Mouse (Mus musculus) ES-Bruce4 (cell line): ENCODE measurements around the gene Isl1.

ENCODE experiments used
- CTCF ChIP-seq: IDR thresholded peaks from one replicate; pipeline ENCODE4 v1.8.1; 2011; ENCODE audit warnings: low read depth, low read length
- EP300 ChIP-seq: IDR thresholded peaks from 2 replicates; pipeline ENCODE4 v1.6.1; 2011; ENCODE audit warnings: low read depth, low read length; ENCODE audit not compliant: insufficient read depth

DNA sequence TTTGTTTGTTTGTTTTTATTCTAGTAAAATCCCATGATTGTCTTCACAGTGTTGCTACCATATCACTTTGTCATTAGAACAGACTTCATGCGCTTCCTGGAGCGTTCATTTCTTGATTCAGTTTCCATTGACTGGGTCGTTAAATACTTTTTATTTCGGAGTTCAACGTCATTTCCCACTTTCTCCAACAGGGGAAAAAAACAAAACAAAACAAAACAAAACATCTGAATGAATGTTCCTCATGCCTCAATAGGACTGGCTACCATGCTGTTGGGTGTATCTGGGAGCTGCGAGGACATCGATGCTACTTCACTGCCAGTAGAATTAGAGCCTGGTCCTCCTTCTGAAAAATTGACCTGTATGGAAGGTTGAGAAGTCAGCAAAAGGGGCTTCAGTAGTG is 10.2 kb downstream of the Isl1 start:
- no peak for TF ChIP-seq EP300
- TF ChIP-seq CTCF, result no peak
